Mouse (Mus musculus) right cerebral cortex, adult 2 months (tissue): ENCODE measurements around the gene Fetub.

Experiments
- DNase-seq, 2 experiments: peaks; one replicate each; pipeline ENCODE4 v3.0.0; 2021 to 2022; ENCODE audit warnings: low spot score in 2 of 2

The Fetub gene

DNA sequence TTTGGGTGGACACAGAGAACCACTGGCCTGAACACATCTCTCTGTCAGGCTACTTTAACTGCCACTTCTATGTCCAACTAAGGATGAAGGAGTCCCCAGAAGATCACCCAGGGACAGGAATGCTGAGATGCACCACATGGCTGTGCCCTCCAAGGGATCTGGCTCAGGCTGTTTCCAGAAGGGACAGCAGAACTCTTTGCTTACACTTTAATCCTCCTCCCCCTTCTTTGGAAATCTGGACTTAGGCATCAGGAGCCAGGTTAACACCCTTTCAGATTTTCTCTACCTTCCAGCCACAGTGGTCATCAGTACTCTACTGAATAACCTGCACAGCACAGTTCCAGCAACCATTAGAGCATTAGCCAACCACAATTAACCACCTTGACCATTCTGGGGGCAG, 45.2 kb downstream of the Fetub start:
- DNase-seq, result no peak

DNA sequence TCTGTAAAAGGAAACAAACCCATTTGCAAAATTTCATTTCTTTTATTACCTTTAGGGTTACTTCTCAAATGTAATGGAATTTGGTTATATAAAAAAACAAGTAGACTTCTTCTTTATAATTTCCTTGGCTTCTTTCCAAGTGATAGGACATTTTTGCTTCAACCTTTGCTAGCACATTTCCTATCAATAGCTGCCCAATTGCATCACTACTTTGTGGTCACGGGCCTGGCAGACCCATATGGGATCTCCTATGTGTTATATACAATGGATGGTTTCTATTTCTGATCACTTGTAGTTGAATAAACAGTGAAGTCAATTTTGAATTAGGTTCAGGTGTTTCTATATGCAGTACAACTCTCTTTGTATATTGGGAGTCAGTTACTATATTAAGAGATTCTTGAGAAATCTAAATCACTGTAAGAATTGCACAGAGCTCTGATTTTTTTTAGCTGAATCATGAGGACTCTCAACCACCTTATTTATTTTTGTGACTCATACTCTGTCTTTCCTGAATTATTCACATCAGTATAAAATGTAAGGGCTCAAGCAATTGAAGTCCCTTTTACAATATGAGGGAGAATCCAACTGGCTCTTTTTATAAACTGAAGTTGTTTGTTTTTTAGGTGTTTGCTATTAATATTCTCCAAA, 49.4 kb downstream of the Fetub start:
- peak in 1 of 2 experiments; percentile 8 for DNase-seq
